Comparison of ENCODE assay signal across 15 mouse cellular contexts in the genomic region with DNA sequence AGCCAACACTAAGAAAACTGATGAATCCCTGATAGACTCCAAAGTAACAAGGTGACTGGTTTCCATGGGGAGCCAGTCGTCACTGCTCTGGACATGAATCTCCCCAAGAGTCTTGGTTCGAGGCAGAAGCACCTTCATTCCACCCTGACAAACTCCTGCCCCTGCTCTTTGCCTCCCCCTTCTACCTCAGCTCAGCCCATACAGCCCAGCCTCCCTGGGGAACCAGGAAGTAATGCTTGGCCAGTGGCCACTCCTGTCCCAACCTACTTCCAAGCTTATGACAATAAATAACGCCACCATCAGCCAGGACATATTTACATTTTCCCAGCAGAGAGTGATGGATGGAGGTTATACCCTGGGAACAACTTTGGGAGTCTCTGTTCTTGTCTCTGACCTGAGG. TPM values are rescaled to one million over a fixed set of nuclear protein-coding genes. Genes with fewer than 3 reads are reported as not detected.
"Had no signal": no experiment of that assay in that cellular context is flagged by ENCODE, and none has a peak within 500 bp of the region (broad histone marks: within the 10 kb centered on the region; RNA-seq: fewer than 3 reads in every experiment).

No protein-coding gene starts in this region.

- H3K4me2 ChIP-seq: limb, embryonic 15.5 days; liver, embryonic 12.5 days; neural tube, embryonic 15.5 days had no signal

- H3K27me3 ChIP-seq: limb, embryonic 15.5 days; liver, embryonic 12.5 days; neural tube, embryonic 15.5 days had no signal

- H3K36me3 ChIP-seq: liver, embryonic 12.5 days; midbrain, embryonic 10.5 days; neural tube, embryonic 15.5 days had no signal

- DNase-seq: lung, postnatal 4 days; midbrain, embryonic 14.5 days; right cerebral cortex, adult 18-20 months; right cerebral cortex, postnatal 25 days; thymus, adult 2 months; thymus, postnatal 25 days had no signal

- H3K27ac ChIP-seq: left cerebral cortex, adult 2 months; limb, embryonic 15.5 days; liver, embryonic 12.5 days; midbrain, embryonic 10.5 days; neural tube, embryonic 15.5 days had no signal

- H3K9ac ChIP-seq: limb, embryonic 15.5 days; liver, embryonic 12.5 days; neural tube, embryonic 15.5 days had no signal

- H3K4me3 ChIP-seq: left cerebral cortex, adult 2 months; limb, embryonic 15.5 days; liver, embryonic 12.5 days; midbrain, embryonic 10.5 days; myocyte; neural tube, embryonic 15.5 days had no signal

- ATAC-seq: intestine, postnatal 0 days; liver, embryonic 12.5 days had no signal

- H3K9me3 ChIP-seq: limb, embryonic 15.5 days; liver, embryonic 12.5 days; midbrain, embryonic 10.5 days; neural tube, embryonic 15.5 days had no signal

- H3K4me1 ChIP-seq: liver, embryonic 12.5 days; midbrain, embryonic 10.5 days; neural tube, embryonic 15.5 days had no signal

RNA-seq across cellular contexts. Expression of a gene that starts 54.6 kb away (rescaled TPM):
- total RNA-seq: megakaryocyte, adult 5-6 weeks had no signal
- polyA plus RNA-seq: myocyte; neural tube, embryonic 11.5 days had no signal
